Mouse (Mus musculus) macrophage (primary cell): ENCODE measurements around the gene Myo1e. TPM values are rescaled to one million over a fixed set of nuclear protein-coding genes. Genes with fewer than 3 reads are reported as not detected.

Experiments used
- H3K27ac ChIP-seq: fragments of 350-480 bp; formaldehyde crosslinking; 2 replicates; pipeline ENCODE4 v1.9.0; 2021
- H3K36me3 ChIP-seq: fragments of 350-480 bp; formaldehyde crosslinking; 2 replicates; pipeline ENCODE4 v1.9.0; 2021; ENCODE audit errors: inconsistent target
- H3K4me3 ChIP-seq: fragments of 350-480 bp; formaldehyde crosslinking; 2 replicates; pipeline ENCODE4 v1.9.0; 2021; ENCODE audit errors: inconsistent target
- H3K79me2 ChIP-seq: fragments of 350-480 bp; formaldehyde crosslinking; 2 replicates; pipeline ENCODE4 v1.9.0; 2021; ENCODE audit errors: inconsistent target
- WGBS: methylation state at CpG from one replicate; pipeline ENCODE4 v1.1.7; 2026; ENCODE audit warnings: inconsistent platforms; ENCODE audit not compliant: missing documents; 5-methylcytosine and 5-hydroxymethylcytosine counted together
- polyA plus RNA-seq: library from polyadenylated mRNA; stranded (reverse); fragments of 250-400 nt; gene quantifications from 3 replicates; pipeline ENCODE4 v1.2.4, GENCODE M21; 2018; ENCODE audit warnings: inconsistent platforms

The Myo1e gene
- polyA plus RNA-seq, 1 experiment from 2014 or later = 98.2 TPM

DNA sequence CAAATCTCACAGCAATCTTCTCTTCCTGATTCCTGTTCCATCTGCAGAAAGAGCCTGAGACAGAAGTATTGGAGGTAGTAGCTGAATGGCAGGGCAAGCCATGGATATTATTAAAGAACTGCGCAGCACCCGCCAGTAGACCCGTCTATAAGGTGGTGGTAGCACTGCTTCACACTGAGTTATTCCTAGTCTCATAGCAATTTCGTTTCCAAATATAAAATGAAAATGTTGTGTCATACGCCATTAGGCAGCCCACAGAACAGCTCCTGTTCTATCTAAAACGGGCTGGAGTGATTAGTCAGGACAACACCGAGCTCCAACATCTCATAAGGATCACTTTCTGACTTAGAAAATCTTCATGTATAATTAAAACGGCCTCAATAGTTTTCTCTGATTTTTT, 157.6 kb downstream of the Myo1e start:
- Histone ChIP-seq H3K27ac (no peak overlapping the region), H3K79me2 (no peaks in the 10 kb centered on the region), H3K36me3 (peaks cover 34% of the 10 kb centered on the region), H3K4me3 (no peak overlapping the region)
- 91% methylated on average over 8 of the region's 8 CpGs for WGBS

GRCm38 (mm10) chr9:70365915-70366314, 158.8 kb downstream of the Myo1e start:
- Histone ChIP-seq H3K27ac (no peak overlapping the region), H3K79me2 (no peaks in the 10 kb centered on the region), H3K4me3 (no peak overlapping the region), H3K36me3 (peaks cover 41% of the 10 kb centered on the region; the same call in 1 of the 2 replicates)
- WGBS = 95% methylated on average over 2 of the region's 2 CpGs

GRCm38 (mm10) chr9:70366898-70367297, 159.7 kb downstream of the Myo1e start:
- Histone ChIP-seq H3K4me3 (no peak overlapping the region), H3K27ac (peak overlapping the region; percentile 52), H3K79me2 (no peaks in the 10 kb centered on the region), H3K36me3 (peaks cover 49% of the 10 kb centered on the region; the same call in 1 of the 2 replicates)
- WGBS = 12% methylated on average over 6 of the region's 6 CpGs

DNA sequence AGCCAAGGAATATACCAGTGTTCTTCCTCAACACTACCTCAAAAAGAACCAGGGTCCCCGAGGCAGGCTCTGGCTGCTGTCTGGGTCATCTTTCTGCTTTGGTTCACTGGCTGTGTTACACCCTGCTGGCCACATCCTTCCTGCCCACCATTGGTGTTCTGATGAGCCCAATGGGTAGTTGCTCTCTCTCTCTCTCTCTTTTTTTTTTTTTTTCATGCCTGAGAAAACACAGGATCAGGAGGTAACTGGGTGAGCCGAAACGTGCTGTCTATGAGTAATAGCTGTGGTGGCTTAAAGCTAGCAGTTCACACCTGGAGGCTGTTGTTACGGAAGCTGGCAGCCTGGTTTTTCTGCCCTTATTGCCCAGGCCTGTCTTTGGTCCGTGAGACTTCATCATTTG, 164.5 kb downstream of the Myo1e start:
- H3K79me2 ChIP-seq = no peaks in the 10 kb centered on the region
- WGBS = 45% methylated on average over 4 of the region's 5 CpGs
- H3K27ac ChIP-seq = no peak overlapping the region
- no peak overlapping the region for H3K4me3 ChIP-seq
- peaks cover 65% of the 10 kb centered on the region for H3K36me3 ChIP-seq

GRCm38 (mm10) chr9:70379502-70380467, 172.6 kb downstream of the Myo1e start:
- no peak overlapping the region for H3K27ac ChIP-seq
- WGBS = 98% methylated on average over 7 of the region's 7 CpGs
- peaks cover 60% of the 10 kb centered on the region for H3K36me3 ChIP-seq
- no peak overlapping the region for H3K4me3 ChIP-seq
- no peaks in the 10 kb centered on the region for H3K79me2 ChIP-seq

DNA sequence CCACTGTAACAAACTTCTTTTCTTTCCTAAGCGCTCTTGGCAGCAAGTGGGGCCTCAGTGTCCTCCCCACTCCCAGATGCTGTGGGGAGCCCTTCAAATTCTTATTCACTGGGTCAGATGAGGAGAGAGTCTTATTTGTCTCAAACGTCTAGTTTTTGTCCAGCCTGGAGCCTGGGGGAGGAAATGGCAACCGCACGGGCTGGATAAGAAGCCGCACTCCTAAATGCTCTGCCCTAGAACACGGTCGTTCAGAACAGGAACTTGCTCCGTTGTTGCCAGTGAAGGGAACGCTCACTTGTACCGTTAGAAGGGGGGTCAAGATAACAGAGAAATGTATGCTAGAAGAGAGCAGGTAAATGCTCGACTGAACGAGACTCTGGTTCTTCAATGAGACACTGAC, 174.9 kb downstream of the Myo1e start:
- 46% methylated on average over 12 of the region's 12 CpGs for whole genome bisulfite sequencing
- no peaks in the 10 kb centered on the region for H3K79me2 ChIP-seq
- H3K4me3 ChIP-seq = no peak overlapping the region
- no peak overlapping the region for H3K27ac ChIP-seq
- peaks cover 40% of the 10 kb centered on the region for H3K36me3 ChIP-seq

DNA sequence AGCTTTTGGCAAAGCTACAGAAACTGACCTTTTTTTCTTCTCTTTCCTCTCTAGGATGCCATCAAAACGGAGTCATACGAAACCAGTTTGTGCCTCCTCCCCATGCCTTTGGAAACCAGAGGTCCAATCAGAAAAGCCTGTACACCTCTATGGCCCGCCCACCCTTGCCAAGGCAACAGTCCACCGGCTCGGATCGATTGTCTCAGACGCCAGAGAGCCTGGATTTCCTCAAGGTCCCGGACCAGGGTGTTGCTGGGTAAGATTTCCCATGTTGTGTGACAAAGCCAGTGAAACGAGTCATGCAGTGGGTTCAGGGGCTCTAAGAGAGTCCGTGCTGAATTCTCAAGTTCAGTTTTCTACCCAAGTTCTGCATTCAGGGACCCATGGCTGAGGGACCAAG, 176.6 kb downstream of the Myo1e start:
- peaks cover 28% of the 10 kb centered on the region for H3K36me3 ChIP-seq
- H3K4me3 ChIP-seq = no peak overlapping the region
- H3K79me2 ChIP-seq = no peaks in the 10 kb centered on the region
- 91% methylated on average over 10 of the region's 10 CpGs for WGBS
- H3K27ac ChIP-seq = no peak overlapping the region

DNA sequence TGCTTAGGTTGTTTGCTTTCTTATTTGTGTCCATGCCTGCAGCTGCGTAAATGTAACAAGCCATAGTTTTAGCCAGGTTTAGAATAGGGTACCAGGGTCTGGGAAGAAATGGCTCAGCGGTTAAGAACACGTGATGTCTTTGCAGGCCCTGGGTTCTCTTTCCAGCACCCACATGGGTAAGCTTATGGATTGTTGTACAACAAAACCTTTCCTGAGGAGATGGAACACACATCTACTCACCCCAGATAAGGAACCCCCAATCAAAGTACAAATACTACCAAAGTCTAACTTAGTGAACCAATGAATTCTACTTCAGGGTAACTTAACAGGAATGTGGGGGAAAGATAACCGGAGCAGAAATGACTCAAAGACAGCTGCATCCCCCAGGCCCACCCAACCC, 177.3 kb downstream of the Myo1e start:
- 94% methylated on average over 4 of the region's 4 CpGs for WGBS
- H3K27ac ChIP-seq = no peak overlapping the region
- H3K36me3 ChIP-seq = peaks cover 24% of the 10 kb centered on the region; the same call in 1 of the 2 replicates
- H3K4me3 ChIP-seq = no peak overlapping the region
- H3K79me2 ChIP-seq = no peaks in the 10 kb centered on the region

- WGBS = 35% methylated on average over 18 of the region's 18 CpGs
- H3K79me2 ChIP-seq = no peaks in the 10 kb centered on the region
- no peak overlapping the region for H3K27ac ChIP-seq
- no peak overlapping the region for H3K4me3 ChIP-seq
- H3K36me3 ChIP-seq = peaks cover 25% of the 10 kb centered on the region; the same call in 1 of the 2 replicates
Observed at GRCm38 (mm10) chr9:70384958-70385728, 178.0 kb downstream of the Myo1e start.

DNA sequence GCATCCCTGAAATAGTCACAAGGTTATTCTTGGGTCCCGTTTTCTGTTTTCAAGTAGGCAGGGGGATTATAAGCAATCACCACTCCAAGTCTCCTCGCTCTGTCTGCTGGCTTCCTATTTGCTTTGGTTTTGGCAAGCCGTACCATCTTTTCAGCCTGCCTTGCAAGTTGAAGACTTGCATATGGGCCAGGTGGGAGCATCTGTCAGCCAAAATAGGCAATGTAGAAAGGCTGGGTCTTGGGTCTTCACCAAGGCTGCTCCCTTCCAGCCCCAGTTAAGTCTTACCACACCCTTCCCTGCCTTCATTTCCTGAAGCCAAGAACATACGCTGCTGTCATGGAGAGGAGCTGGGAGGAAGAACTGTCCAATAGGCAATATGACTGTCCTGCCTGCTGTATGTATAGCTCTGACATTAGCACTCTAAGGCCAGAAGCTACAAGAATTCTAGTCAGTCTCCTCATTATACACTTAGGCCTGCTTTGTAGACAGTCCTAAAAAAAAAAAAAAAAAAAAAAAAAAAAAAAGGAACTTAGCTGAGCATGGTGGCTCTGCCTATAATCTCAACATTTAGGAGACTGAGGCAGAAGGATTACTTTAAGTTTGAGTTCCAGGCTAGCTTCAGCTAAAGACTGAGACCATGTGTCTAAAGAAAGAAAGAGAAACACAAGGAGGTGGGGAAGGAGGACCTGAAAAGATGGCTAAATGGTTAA, 180.4 kb downstream of the Myo1e start:
- no peak overlapping the region for H3K4me3 ChIP-seq
- H3K79me2 ChIP-seq = no peaks in the 10 kb centered on the region
- peaks cover 14% of the 10 kb centered on the region; the same call in 1 of the 2 replicates for H3K36me3 ChIP-seq
- 95% methylated on average over 4 of the region's 4 CpGs for WGBS
- no peak overlapping the region for H3K27ac ChIP-seq

DNA sequence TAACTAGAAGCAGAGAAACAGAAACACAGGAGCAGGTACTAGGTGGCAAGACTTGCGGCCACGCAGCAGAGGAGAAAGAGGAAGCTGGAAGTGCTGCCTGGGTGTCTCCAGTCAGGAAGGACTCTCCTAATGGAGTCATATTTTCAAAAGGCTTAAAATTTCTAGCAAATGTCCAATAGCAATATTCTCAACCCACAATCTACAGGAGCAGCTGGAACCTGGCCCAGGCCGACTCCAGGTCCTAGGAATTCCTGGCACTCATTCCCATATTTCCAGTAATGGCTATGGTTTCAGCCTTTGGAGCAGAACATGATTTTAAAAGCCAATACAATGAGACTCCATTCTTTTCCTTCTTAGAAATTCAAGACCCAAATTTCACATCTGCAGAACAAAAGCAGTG, 182.4 kb downstream of the Myo1e start:
- Histone ChIP-seq H3K4me3 (no peak overlapping the region), H3K79me2 (no peaks in the 10 kb centered on the region), H3K36me3 (peaks cover 14% of the 10 kb centered on the region; the same call in 1 of the 2 replicates), H3K27ac (no peak overlapping the region)
- 74% methylated on average over 3 of the region's 3 CpGs for WGBS

DNA sequence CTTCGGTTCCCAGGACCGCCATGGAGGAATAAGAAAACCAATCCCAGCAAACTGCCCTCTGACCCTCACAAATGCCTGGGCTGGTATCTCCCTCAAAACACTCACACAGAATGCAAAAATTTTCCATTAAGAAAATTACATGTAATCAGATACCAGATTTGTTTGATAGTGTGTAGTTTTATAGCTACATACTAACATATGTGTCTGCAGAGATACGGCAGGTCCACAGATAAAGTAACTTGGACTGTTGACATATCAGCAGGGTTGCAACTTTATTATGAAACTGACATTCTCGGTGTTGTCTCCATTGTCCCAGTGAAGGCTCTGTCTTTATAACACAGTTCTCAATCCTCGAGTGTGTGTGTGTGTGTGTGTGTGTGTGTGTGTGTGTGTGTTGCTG, 183.9 kb downstream of the Myo1e start:
- H3K36me3 ChIP-seq = peaks cover 22% of the 10 kb centered on the region
- H3K27ac ChIP-seq = no peak overlapping the region
- H3K79me2 ChIP-seq = no peaks in the 10 kb centered on the region
- no peak overlapping the region for H3K4me3 ChIP-seq
- 91% methylated on average over 4 of the region's 5 CpGs for WGBS

DNA sequence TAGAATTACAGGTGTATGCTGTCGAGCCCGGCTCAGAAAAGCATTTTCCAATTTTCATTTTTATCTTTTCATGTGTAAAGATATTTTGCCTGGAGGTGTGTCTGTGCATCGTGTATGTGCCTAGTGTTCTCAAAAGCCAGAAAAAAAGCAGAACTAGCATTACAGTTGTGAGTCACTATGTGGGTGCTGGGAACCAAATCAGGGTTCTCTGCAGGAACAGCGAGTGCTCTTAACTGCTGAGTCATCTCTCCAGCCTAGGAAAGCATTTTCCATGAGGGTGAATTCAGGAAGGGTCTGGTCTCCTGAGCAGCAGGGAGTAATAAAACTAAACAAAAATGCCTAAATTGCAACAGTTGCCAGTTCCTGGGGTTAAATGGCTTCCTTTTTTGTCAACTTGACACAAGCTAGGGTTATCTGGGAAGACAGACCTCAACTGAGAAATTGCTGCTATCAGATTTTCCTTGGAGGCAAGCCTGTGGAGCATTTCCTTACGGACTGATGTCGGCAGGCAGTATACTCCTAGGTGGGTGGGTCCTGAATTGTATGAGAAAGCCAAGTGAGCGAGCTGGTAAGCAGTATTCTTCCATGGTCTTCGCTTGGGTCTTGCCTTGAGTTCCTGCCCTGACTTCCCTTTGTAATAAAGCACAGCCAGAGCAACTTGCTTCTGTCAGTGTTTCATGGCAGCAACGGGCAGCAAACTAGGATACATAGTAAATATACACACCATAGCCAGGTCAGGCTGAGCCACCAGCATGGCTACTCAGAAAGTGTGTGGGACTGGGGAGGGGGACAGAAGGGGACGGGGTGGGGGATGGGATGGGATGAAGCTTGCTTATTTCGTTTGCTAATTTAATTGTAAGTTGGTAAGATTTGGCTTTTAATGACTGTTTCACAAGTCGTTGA, 184.8 kb downstream of the Myo1e start:
- Histone ChIP-seq H3K4me3 (no peak overlapping the region), H3K36me3 (peaks cover 31% of the 10 kb centered on the region), H3K79me2 (no peaks in the 10 kb centered on the region), H3K27ac (no peak overlapping the region)
- 66% methylated on average over 12 of the region's 12 CpGs for WGBS

DNA sequence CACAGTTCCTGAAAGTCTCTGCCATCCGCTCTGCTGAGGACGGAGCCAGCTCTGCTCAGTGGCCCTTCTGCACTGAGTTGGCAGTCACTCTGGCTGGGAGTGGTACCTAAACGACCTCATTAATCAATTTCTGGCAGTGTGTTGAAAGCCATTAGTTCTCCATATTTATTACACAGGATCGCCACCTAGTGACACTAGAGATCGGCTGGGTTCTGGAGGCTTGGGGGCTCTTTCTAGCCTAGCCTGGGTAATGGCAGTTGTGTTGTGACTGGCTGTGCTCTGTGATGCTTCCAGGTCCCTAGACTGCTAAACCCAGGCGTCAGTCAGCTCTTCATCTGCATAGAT, 185.4 kb downstream of the Myo1e start:
- no peak overlapping the region for H3K27ac ChIP-seq
- peaks cover 32% of the 10 kb centered on the region for H3K36me3 ChIP-seq
- no peak overlapping the region for H3K4me3 ChIP-seq
- 23% methylated on average over 6 of the region's 6 CpGs for WGBS
- H3K79me2 ChIP-seq = no peaks in the 10 kb centered on the region
